Mouse (Mus musculus): ENCODE measurements at regions not wholly inside any gene's neighbourhood (a gene's known extent, or its start where the extent isn't known, plus 50 kb on each side); places are given as distances from the start of the nearest gene placed in this dataset.

DNA sequence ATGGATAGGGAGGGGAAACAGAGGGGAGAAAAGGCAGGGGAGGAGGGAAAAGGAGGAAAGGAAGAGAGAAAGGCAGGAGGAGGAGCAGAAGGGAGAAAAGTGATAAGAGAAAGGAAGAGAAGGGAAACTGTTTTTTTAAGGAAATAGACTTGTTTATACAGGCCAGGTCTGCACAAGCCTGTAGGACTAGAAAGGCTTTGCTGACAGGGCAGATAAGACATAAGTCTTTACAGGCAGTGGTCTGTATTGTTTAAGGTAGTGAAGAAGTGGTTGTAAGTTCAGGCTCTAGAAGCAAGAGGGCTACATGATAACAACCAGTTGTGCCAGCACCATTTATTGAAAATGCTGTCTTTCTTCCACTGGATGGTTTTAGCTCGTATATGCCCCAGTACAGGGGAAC is 75.4 kb upstream of the Rnaseh2b start:
- no peaks in the 10 kb centered on the region for H3K79me3 ChIP-seq (ENCODE audit: low read depth)
- no peak for TF ChIP-seq FOSL1 (IDR thresholded peaks at IDR 0.05; ENCODE audit: insufficient read depth, low read length, poor library complexity, severe bottlenecking)
- TF ChIP-seq USF1 (IDR thresholded peaks at IDR 0.05; ENCODE audit: low read depth) = no peak
- no peak for TF ChIP-seq MYOD1 (IDR thresholded peaks at IDR 0.05; ENCODE audit: control insufficient read depth, insufficient read length, low read depth)
- no peak for TF ChIP-seq CTCF (IDR thresholded peaks at IDR 0.05; ENCODE audit: control insufficient read depth, insufficient read depth, insufficient read length)
- no peak for TF ChIP-seq MYOG (IDR thresholded peaks at IDR 0.05; ENCODE audit: control insufficient read depth, extremely low read depth, insufficient read length)
- TF ChIP-seq MAX (IDR thresholded peaks at IDR 0.05) = no peak
- no peak for TF ChIP-seq CEBPB (IDR thresholded peaks at IDR 0.05; ENCODE audit: low read depth)
- H3K36me3 ChIP-seq (ENCODE audit: control insufficient read depth, insufficient read depth) = no peaks in the 10 kb centered on the region
- no peak overlapping the region for H3K4me3 ChIP-seq (ENCODE audit: insufficient read depth, poor library complexity, severe bottlenecking)
- no peak overlapping the region for H3ac ChIP-seq (ENCODE audit: control insufficient read depth, insufficient read length, low read depth)
- no peaks in the 10 kb centered on the region for H3K79me2 ChIP-seq (ENCODE audit: control insufficient read depth, insufficient read depth)
- H3K27me3 ChIP-seq (ENCODE audit: control insufficient read depth, insufficient read depth, insufficient read length) = peaks cover 4% of the 10 kb centered on the region

DNA sequence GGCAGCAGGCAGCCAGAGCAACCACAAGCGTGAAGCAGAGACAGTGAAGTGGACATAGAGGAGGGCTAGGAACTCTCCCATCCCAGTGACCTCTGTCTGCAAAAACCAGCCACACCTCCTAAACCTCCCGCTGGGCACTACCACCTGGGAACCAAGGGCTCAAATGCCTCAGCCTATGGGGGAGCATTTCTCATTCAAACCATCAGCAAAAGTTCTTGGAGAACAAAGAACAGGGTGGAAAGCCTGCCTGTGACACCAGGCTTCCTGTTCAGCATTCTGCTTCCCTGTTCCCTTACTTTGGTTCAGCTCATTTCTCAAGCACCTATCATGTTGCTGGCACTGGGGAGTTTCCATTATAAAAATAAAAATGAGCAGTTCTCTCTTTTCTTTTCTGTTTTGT is 74.4 kb upstream of the Rnaseh2b start:
- Histone ChIP-seq H3K27me3 (ENCODE audit: control insufficient read depth, insufficient read depth, insufficient read length) (no peaks in the 10 kb centered on the region), H3K79me2 (ENCODE audit: control insufficient read depth, insufficient read depth) (no peaks in the 10 kb centered on the region), H3K79me3 (ENCODE audit: low read depth) (no peaks in the 10 kb centered on the region), H3ac (ENCODE audit: control insufficient read depth, insufficient read length, low read depth) (no peak overlapping the region), H3K4me3 (ENCODE audit: insufficient read depth, poor library complexity, severe bottlenecking) (no peak overlapping the region), H3K36me3 (ENCODE audit: control insufficient read depth, insufficient read depth) (no peaks in the 10 kb centered on the region)
- TF ChIP-seq MYOD1 (IDR thresholded peaks at IDR 0.05; ENCODE audit: control insufficient read depth, insufficient read length, low read depth) = no peak
- TF ChIP-seq CTCF (IDR thresholded peaks at IDR 0.05; ENCODE audit: control insufficient read depth, insufficient read depth, insufficient read length) = no peak
- no peak for TF ChIP-seq MYOG (IDR thresholded peaks at IDR 0.05; ENCODE audit: control insufficient read depth, extremely low read depth, insufficient read length)
- no peak for TF ChIP-seq CEBPB (IDR thresholded peaks at IDR 0.05; ENCODE audit: low read depth)
- TF ChIP-seq FOSL1 (IDR thresholded peaks at IDR 0.05; ENCODE audit: insufficient read depth, low read length, poor library complexity, severe bottlenecking) = no peak
- no peak for TF ChIP-seq MAX (IDR thresholded peaks at IDR 0.05)
- no peak for TF ChIP-seq USF1 (IDR thresholded peaks at IDR 0.05; ENCODE audit: low read depth)

DNA sequence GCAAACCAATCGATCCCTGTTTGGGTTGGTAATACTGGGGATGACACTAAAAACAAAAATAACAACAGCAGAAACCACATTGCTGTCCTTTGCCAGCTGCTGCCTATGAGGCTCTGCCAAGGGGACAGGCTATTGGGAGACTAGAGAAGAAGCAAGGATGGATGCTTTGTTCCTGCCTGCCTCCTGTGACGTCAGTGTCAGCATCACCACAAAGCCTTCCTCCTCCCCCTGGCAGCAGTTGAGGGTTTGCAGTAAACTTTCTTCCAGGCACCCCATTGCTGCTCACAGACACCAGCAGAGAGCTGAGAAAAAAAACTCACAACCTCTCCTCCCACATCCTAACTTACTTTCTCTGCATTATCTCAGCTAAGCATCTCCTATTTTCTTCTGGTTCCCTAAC is 73.7 kb upstream of the Rnaseh2b start:
- TF ChIP-seq FOSL1 (IDR thresholded peaks at IDR 0.05; ENCODE audit: insufficient read depth, low read length, poor library complexity, severe bottlenecking) (no peak), MAX (IDR thresholded peaks at IDR 0.05) (no peak), MYOG (IDR thresholded peaks at IDR 0.05; ENCODE audit: control insufficient read depth, extremely low read depth, insufficient read length) (no peak), CEBPB (IDR thresholded peaks at IDR 0.05; ENCODE audit: low read depth) (no peak), CTCF (IDR thresholded peaks at IDR 0.05; ENCODE audit: control insufficient read depth, insufficient read depth, insufficient read length) (no peak), USF1 (IDR thresholded peaks at IDR 0.05; ENCODE audit: low read depth) (no peak), MYOD1 (IDR thresholded peaks at IDR 0.05; ENCODE audit: control insufficient read depth, insufficient read length, low read depth) (no peak)
- H3K36me3 ChIP-seq (ENCODE audit: control insufficient read depth, insufficient read depth) = no peaks in the 10 kb centered on the region
- no peak overlapping the region for H3K4me3 ChIP-seq (ENCODE audit: insufficient read depth, poor library complexity, severe bottlenecking)
- no peak overlapping the region for H3ac ChIP-seq (ENCODE audit: control insufficient read depth, insufficient read length, low read depth)
- H3K79me2 ChIP-seq (ENCODE audit: control insufficient read depth, insufficient read depth) = no peaks in the 10 kb centered on the region
- no peaks in the 10 kb centered on the region for H3K27me3 ChIP-seq (ENCODE audit: control insufficient read depth, insufficient read depth, insufficient read length)
- H3K79me3 ChIP-seq (ENCODE audit: low read depth) = no peaks in the 10 kb centered on the region

DNA sequence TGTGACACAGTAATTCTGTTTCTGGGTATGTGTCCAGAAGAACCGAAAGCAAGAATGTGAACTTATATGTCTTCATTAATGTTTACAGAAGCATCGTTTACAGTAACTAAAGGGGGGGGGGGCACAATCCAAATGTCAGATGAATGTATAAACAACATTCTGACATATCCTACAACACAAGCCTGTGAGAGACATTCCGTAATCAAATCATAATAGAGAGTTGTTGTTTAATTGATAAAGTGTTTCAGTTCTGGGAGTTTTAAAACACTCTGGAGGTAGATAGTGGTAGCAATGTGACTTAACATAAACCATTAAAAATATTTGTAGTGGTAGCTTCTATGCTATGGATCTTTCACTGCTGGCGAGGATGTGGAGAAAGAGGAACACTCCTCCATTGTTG is 71.6 kb upstream of the Rnaseh2b start:
- Histone ChIP-seq H3K36me3 (ENCODE audit: control insufficient read depth, insufficient read depth) (no peaks in the 10 kb centered on the region), H3ac (ENCODE audit: control insufficient read depth, insufficient read length, low read depth) (no peak overlapping the region), H3K79me2 (ENCODE audit: control insufficient read depth, insufficient read depth) (no peaks in the 10 kb centered on the region), H3K27me3 (ENCODE audit: control insufficient read depth, insufficient read depth, insufficient read length) (no peaks in the 10 kb centered on the region), H3K4me3 (ENCODE audit: insufficient read depth, poor library complexity, severe bottlenecking) (no peak overlapping the region), H3K79me3 (ENCODE audit: low read depth) (no peaks in the 10 kb centered on the region)
- TF ChIP-seq MYOD1 (IDR thresholded peaks at IDR 0.05; ENCODE audit: control insufficient read depth, insufficient read length, low read depth) (no peak), CTCF (IDR thresholded peaks at IDR 0.05; ENCODE audit: control insufficient read depth, insufficient read depth, insufficient read length) (no peak), USF1 (IDR thresholded peaks at IDR 0.05; ENCODE audit: low read depth) (no peak), MAX (IDR thresholded peaks at IDR 0.05) (no peak), MYOG (IDR thresholded peaks at IDR 0.05; ENCODE audit: control insufficient read depth, extremely low read depth, insufficient read length) (no peak), FOSL1 (IDR thresholded peaks at IDR 0.05; ENCODE audit: insufficient read depth, low read length, poor library complexity, severe bottlenecking) (no peak)

All from C2C12 (cell line).